Mouse (Mus musculus) Muller cell, postnatal 12 days (primary cell): ENCODE data around the gene Rnf167.
A peak's percentile ranks its signal among the peaks of the same experiment; 100 is the strongest.

Source experiments
- DNase-seq: peaks from one replicate; pipeline ENCODE4 v3.0.0-alpha.2; 2015; ENCODE audit errors: inconsistent ontology term

Gene Rnf167

DNA sequence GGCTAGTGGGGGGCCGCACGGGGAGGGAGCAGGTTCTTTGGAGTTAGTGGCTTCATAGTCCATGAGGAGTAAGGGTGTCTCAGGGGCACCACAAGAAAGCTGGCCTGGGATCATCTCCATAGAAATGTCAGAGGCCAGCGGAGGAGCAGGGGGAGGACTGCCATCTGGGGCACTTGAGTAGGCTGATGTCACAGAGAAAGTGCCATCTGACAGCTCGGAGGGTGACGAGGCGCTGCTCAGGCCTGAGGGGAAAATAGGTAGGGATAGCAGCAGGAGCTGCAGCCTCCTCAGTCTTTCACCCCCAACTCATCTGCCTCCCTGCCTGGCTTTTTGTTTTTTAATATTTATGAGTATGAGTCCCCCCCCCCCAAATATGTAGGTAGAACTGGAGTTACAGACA is 27.0 kb downstream of the Rnf167 start:
- no peak for DNase-seq

GRCm38 (mm10) chr11:70674501-70674900 is 27.5 kb downstream of the Rnf167 start:
- DNase-seq: no peak

- DNase-seq: no peak
Observed at GRCm38 (mm10) chr11:70678092-70678491, 31.1 kb downstream of the Rnf167 start.

GRCm38 (mm10) chr11:70678576-70678975 is 31.5 kb downstream of the Rnf167 start:
- DNase-seq: no peak

GRCm38 (mm10) chr11:70679361-70679760 is 32.3 kb downstream of the Rnf167 start:
- DNase-seq: no peak

- no peak for DNase-seq
Observed at GRCm38 (mm10) chr11:70679894-70680293, 32.9 kb downstream of the Rnf167 start.

- no peak for DNase-seq
Observed at GRCm38 (mm10) chr11:70681170-70681569, 34.1 kb downstream of the Rnf167 start.

DNA sequence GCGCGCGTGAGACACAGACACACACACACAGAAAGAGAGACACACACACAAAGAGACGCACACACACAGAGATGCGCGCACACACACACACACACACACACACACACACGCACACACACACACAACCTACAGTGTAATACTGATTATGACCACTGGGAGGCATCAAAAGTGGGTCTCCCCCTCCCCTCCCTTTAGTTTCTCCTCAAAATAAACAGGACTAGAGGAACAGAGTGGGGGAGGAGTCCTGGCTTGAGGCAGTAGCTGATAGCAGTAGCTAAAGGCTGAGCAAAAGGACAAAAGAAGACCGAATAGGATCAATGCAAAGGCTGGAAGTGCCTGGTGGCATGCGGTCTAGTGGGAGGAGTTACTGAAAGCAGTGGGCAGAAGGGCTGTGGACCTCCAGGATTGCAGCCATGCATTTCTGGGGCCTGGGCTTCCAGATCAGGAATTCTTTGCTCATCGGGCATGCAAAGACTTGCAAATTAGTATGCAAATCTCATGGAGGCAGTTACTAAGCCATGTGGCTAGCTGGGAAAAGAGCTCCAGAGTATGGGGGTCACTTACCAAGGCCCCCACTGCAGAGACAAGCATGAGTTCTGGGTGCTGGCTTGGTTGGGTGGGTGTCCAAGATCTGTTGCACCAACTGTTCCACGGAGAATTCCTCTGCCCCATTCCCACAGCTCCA is 35.0 kb downstream of the Rnf167 start:
- DNase-seq: peak; percentile 78

DNA sequence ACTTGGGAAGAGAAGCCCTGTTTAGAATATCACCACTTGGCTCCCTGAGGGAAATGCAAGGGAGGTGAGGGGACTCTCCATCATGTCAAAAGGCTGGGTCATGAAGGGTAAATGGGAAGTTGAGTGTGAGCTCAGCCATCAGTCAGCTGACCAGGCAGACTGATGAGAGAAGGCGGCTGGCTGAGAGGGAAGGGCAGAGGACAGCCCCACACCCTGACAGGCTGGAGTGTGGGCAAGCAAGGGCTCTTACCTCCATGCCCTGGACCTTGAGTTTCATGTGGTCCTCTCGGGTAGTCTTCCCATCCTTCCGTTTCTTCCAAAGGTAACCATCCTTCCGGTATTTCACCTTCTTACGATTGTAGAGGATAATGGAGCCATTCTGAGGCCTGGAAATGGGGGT is 36.6 kb downstream of the Rnf167 start:
- DNase-seq: no peak

DNA sequence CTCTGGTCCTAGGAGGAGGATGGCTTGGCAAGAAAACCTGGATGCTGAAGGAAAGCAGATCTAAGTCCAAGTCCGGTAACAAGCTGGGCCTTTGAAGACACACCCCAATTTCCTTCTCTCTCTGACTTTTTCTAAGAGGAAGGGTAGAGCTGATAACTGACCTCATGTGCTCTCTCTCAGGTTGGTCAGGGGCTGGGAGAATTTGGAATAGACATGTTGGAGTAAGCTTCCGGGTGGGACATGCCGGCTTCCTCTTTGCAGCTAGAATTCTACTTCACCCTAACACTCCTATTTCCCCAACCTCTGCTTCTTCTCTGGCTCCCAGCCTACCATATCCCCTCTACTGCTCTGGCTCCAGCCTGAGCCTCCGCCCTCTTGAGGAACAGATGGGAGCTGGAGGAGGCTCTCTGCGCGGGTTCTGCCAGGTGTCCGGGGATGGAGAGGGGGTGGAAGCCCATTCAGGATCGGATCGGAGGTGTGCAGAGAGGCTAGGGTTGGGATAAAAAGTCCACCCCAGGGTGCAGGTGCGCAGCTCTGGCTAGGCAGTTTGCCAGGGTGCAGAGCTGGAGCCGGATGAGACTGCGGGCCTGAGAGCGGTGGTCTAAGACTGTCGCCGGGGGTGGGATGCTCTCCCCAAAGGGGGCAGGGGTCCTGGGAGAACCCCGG is 40.0 kb downstream of the Rnf167 start:
- DNase-seq: peak; percentile 27

GRCm38 (mm10) chr11:70687601-70688199 is 40.7 kb downstream of the Rnf167 start, which contains the start of gene Camta2:
TSS of gene Camta2 (minus strand) at chr11:70688105.
- peak; percentile 90 for DNase-seq

DNA sequence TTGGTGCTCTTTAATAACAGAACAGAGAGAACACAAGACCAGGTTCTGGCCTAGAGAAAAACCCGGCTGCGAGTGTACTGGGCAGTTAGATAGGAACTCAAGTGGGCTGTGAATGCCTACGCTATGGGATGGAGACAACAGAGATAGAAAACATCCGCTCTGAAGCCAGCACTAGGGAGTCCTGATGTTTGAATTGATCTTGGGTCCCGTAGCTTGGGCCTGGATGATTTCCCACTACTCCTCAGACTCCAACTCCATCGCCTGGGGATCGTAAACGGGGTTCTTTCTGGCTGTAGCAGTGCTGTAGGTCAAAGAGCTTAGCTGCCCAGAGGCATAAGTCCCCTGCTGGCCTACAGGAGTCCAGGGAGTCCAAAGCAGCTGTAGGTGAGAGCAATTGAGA is 41.3 kb downstream of the Rnf167 start:
- peak; percentile 58 for DNase-seq

- no peak for DNase-seq
Observed at GRCm38 (mm10) chr11:70689578-70689977, 42.5 kb downstream of the Rnf167 start.

DNA sequence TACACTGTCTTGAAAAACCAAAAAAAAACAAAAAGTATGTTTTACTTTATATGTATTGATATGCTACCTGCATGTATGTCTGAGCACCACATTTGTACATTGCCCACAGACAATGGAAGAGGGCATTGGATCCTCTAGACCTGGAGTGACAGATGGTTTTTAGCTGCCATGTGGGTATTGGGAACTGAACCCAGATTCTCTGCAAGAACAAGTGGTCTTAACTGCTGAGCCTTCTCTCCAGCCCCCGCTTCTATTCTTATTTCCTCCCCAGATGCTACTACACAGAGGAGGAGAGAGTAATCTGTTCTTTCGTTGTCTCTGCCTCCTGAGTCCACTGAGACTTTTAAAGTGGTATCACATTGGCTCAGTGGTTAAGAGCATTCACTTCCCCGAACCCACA is 46.5 kb downstream of the Rnf167 start:
- DNase-seq: no peak

DNA sequence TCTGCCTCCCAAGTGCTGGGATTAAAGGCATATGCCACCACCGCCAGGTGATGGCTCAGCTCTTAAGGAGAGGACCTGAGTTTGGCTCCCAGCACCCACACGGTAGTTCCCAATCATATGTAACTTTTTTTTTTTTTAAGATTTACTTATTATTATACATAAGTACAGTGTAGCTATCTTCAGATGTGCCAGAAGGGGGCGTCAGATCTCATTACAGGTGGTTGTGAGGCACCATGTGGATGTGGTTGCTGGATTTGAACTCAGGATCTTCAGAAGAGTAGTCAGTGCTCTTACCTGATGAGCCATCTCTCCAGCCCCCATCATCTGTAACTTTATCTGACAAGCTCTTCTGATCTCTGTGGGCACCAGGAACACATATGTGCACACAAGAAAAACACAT is 50.3 kb downstream of the Rnf167 start:
- no peak for DNase-seq

GRCm38 (mm10) chr11:70699051-70699450 is 52.0 kb downstream of the Rnf167 start:
- no peak for DNase-seq

GRCm38 (mm10) chr11:70699722-70700556 is 52.9 kb downstream of the Rnf167 start, which contains the start of the genes Inca1 and Kif1c:
TSS of gene Inca1 (minus strand) at chr11:70700155.
TSS of gene Kif1c (plus strand) at chr11:70700548.
- peak; percentile 97 for DNase-seq

GRCm38 (mm10) chr11:70700613-70701012 is 53.6 kb downstream of the Rnf167 start:
- peak; percentile 85 for DNase-seq
